Mouse (Mus musculus) embryonic facial prominence, embryonic 15.5 days (tissue): ENCODE results near the gene Zfp503. TPM values are rescaled to one million over a fixed set of nuclear protein-coding genes. Genes with fewer than 3 reads are reported as not detected.

Experiments
- ATAC-seq: fragments of 200-750 bp; cut with Nextera tagmentation; 2 replicates; pipeline ENCODE4 v1.8.0; 2017; ENCODE audit warnings: low read depth, moderate TSS enrichment; ENCODE audit not compliant: insufficient number of reproducible peaks, low FRiP score, low TSS enrichment
- H3K27ac ChIP-seq: fragments of 300-500 bp; sonication (generic); replicated peaks from 2 replicates; pipeline ENCODE4 v1.5.1; 2015; ENCODE audit warnings: mild to moderate bottlenecking, inconsistent platforms
- H3K27me3 ChIP-seq: fragments of 300-500 bp; sonication (generic); 2 replicates; pipeline ENCODE4 v1.6.1; 2015; ENCODE audit warnings: inconsistent platforms
- H3K36me3 ChIP-seq: fragments of 300-500 bp; sonication (generic); 2 replicates; pipeline ENCODE4 v1.6.1; 2015; ENCODE audit warnings: mild to moderate bottlenecking, inconsistent platforms
- H3K4me1 ChIP-seq: fragments of 300-500 bp; sonication (generic); 2 replicates; pipeline ENCODE4 v1.6.1; 2015; ENCODE audit warnings: inconsistent platforms
- H3K4me2 ChIP-seq: fragments of 300-500 bp; sonication (generic); replicated peaks from 2 replicates; pipeline ENCODE4 v1.6.1; 2015; ENCODE audit warnings: mild to moderate bottlenecking, inconsistent platforms
- H3K4me3 ChIP-seq: fragments of 300-500 bp; sonication (generic); replicated peaks from 2 replicates; pipeline ENCODE4 v1.5.1; 2015; ENCODE audit warnings: mild to moderate bottlenecking, inconsistent platforms
- H3K9ac ChIP-seq: fragments of 300-500 bp; sonication (generic); 2 replicates; pipeline ENCODE4 v1.6.1; 2015; ENCODE audit warnings: inconsistent platforms
- H3K9me3 ChIP-seq: fragments of 300-500 bp; sonication (generic); replicated peaks from 2 replicates; pipeline ENCODE4 v1.6.1; 2016; ENCODE audit warnings: inconsistent platforms
- WGBS: fragments of 180-500 bp; shearing (Covaris S2); methylation state at CpG from one replicate; pipeline ENCODE4 v1.1.7; 2015; 5-methylcytosine and 5-hydroxymethylcytosine counted together
- microRNA-seq: library from miRNA; unstranded; fragments of <30 nt; microRNA quantifications from one replicate; pipeline ENCODE4, GENCODE M21; 2016; ENCODE audit warnings: borderline number of aligned reads
- polyA plus RNA-seq: library from polyadenylated mRNA; unstranded; fragments of >200 nt; fragmentation: Nextera tagmentation; extraction: Ambion mirVana; gene quantifications from 2 replicates; pipeline ENCODE4 v1.2.1, GENCODE M21; 2015

The Zfp503 gene
- polyA plus RNA-seq, 1 experiment from 2014 or later: 27.0 TPM

DNA sequence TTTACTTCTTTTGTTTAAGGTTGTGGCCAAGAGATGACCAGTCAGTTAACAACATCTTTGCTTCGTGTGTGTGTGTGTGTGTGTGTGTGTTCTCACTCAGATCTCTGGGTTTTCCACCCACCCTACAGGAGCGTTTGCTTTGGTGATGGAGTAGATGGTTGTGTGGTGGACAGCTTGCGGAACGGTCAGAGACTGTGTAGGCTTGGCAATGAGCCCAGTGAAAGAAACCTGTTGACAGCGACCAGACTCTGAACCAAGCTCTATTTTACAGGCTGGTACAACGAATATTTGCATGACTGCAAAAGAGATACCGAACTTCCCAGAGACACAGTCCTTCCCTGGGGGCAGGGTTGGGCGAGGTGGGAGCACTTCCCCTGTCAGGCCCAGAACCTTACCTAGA is 30.2 kb downstream of the Zfp503 start:
- Histone ChIP-seq H3K9ac (no peak overlapping the region), H3K4me2 (no peak overlapping the region), H3K27me3 (no peaks in the 10 kb centered on the region), H3K4me3 (no peak overlapping the region), H3K4me1 (no peaks in the 10 kb centered on the region), H3K9me3 (no peaks in the 10 kb centered on the region), H3K36me3 (no peaks in the 10 kb centered on the region), H3K27ac (no peak overlapping the region)
- ATAC-seq: no peak
- WGBS: 65% methylated on average over 8 of the region's 8 CpGs

DNA sequence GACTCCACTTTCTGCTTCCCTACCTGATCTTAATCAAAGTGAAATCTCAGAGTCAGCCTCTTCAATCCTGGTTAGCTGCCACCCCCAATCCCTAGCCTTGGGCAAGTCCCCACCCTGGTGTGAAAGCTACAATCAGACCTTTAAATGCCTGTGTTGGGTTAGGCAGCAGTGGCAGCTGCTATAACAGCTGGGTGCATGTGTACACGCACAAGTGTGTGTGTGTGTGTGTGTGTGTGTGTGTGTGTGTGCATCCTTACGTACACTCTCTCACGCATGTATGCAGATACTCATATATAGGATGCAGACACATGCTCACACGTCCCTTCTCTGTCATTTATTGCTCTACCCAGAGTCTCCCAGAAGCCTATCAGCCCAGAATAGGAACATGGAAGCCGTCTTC is 30.8 kb downstream of the Zfp503 start:
- H3K4me3 ChIP-seq: no peak overlapping the region
- no peak overlapping the region for H3K4me2 ChIP-seq
- H3K9me3 ChIP-seq: no peaks in the 10 kb centered on the region
- no peaks in the 10 kb centered on the region for H3K36me3 ChIP-seq
- whole genome bisulfite sequencing: 78% methylated on average over 5 of the region's 5 CpGs
- no peak overlapping the region for H3K27ac ChIP-seq
- no peaks in the 10 kb centered on the region for H3K27me3 ChIP-seq
- H3K9ac ChIP-seq: no peak overlapping the region
- ATAC-seq: no peak
- H3K4me1 ChIP-seq: no peaks in the 10 kb centered on the region

GRCm38 (mm10) chr14:21952541-21952940 is 36.9 kb downstream of the Zfp503 start:
- WGBS: 78% methylated on average over 7 of the region's 7 CpGs
- H3K4me2 ChIP-seq: no peak overlapping the region
- H3K27me3 ChIP-seq: no peaks in the 10 kb centered on the region
- no peak overlapping the region for H3K4me3 ChIP-seq
- no peaks in the 10 kb centered on the region for H3K9me3 ChIP-seq
- no peak overlapping the region for H3K9ac ChIP-seq
- H3K36me3 ChIP-seq: no peaks in the 10 kb centered on the region
- no peak for ATAC-seq
- no peaks in the 10 kb centered on the region for H3K4me1 ChIP-seq
- no peak overlapping the region for H3K27ac ChIP-seq

DNA sequence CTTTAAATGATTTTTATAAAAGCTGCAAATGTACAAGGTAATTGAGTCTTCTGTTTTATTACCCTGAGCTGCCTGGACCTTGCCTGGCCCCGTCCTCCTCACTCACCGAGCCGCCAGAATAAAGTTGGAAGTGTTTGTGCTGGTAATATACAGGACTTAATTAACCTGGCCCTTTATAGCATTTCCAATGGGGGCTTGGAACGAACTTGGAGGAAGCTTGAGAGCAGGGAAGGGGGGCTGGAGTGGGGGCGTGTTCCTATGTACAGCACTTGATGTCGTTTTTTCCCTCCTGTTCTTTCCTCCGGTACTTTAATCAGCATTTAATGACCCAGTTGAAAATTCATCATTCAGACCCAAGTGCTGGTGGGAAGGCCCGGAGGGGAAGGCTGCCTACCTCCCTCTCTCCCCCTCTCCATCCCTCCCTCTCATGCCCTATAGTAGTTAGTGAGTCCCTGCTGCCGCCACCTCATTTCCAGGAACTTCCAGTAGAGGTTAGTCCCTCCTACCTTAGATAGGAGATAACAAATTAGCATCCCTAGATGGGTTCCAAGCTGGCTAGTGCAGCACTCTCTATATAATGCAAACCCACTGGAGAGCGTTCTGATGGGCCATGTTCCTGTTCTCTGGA is 37.4 kb downstream of the Zfp503 start:
- no peaks in the 10 kb centered on the region for H3K27me3 ChIP-seq
- ATAC-seq: no peak
- H3K4me2 ChIP-seq: no peak overlapping the region
- no peaks in the 10 kb centered on the region for H3K4me1 ChIP-seq
- 82% methylated on average over 10 of the region's 10 CpGs for WGBS
- H3K27ac ChIP-seq: no peak overlapping the region
- no peaks in the 10 kb centered on the region for H3K9me3 ChIP-seq
- no peaks in the 10 kb centered on the region for H3K36me3 ChIP-seq
- no peak overlapping the region for H3K4me3 ChIP-seq
- H3K9ac ChIP-seq: no peak overlapping the region

GRCm38 (mm10) chr14:21944946-21945345 is 44.5 kb downstream of the Zfp503 start:
- Histone ChIP-seq H3K27ac (no peak overlapping the region), H3K4me3 (no peak overlapping the region), H3K4me1 (no peaks in the 10 kb centered on the region), H3K27me3 (no peaks in the 10 kb centered on the region), H3K36me3 (no peaks in the 10 kb centered on the region), H3K9me3 (no peaks in the 10 kb centered on the region), H3K4me2 (no peak overlapping the region), H3K9ac (no peak overlapping the region)
- ATAC-seq: no peak
- WGBS: 80% methylated on average over 9 of the region's 9 CpGs

DNA sequence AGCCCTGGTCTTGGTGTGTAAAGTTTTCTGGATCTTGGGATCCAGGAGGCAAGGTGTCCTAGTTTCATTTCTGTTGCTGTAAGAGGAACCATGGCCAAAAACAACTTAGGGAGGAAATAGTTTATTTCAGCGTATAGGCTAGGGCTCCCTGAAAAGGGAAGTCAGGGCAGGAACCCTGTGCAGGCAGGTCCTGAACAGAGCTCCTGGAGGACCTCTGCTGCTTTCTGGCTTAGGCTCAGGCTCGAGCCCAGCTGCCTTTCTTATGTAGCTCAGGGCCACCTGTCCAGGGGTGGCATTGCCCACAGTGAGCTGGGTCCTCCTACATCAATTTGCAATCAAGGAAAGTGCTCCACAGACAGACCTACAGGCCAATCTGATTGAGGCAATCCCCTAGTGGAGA is 47.8 kb downstream of the Zfp503 start:
- Histone ChIP-seq H3K4me3 (no peak overlapping the region), H3K4me2 (no peak overlapping the region), H3K9ac (no peak overlapping the region), H3K27me3 (no peaks in the 10 kb centered on the region), H3K27ac (no peak overlapping the region), H3K36me3 (no peaks in the 10 kb centered on the region), H3K9me3 (no peaks in the 10 kb centered on the region), H3K4me1 (no peaks in the 10 kb centered on the region)
- ATAC-seq: no peak
- 55% methylated on average over 2 of the region's 2 CpGs for WGBS

DNA sequence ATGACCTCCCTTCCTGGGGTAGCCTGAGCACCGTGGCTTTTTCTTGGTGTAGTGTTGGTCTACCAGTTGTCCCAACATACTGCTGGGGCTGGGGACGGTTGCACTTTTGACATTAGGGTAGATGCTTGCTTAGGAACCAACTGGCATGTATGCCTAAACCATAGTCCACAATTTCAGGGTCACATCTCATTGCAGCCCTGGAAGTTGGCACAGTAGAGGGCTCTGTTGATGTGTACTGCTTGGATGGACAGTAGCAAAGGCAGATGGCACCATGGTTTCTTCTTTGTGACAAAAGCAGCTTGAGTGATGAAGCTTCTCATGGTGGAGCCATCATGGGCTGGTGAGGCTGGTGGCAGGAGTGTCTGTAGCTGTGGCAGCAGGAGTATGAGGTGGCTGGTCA is 52.3 kb downstream of the Zfp503 start:
- Histone ChIP-seq H3K27me3 (no peaks in the 10 kb centered on the region), H3K4me1 (no peaks in the 10 kb centered on the region), H3K9ac (no peak overlapping the region), H3K36me3 (no peaks in the 10 kb centered on the region), H3K4me2 (no peak overlapping the region), H3K4me3 (no peak overlapping the region), H3K27ac (no peak overlapping the region), H3K9me3 (no peaks in the 10 kb centered on the region)
- WGBS: 86% methylated on average over 2 of the region's 2 CpGs
- no peak for ATAC-seq

- H3K27me3 ChIP-seq: no peaks in the 10 kb centered on the region
- no peak overlapping the region for H3K4me2 ChIP-seq
- 75% methylated on average over 6 of the region's 6 CpGs for WGBS
- H3K9ac ChIP-seq: no peak overlapping the region
- H3K9me3 ChIP-seq: no peaks in the 10 kb centered on the region
- H3K4me1 ChIP-seq: no peaks in the 10 kb centered on the region
- H3K27ac ChIP-seq: no peak overlapping the region
- no peaks in the 10 kb centered on the region for H3K36me3 ChIP-seq
- no peak for ATAC-seq
- H3K4me3 ChIP-seq: no peak overlapping the region
Measured at GRCm38 (mm10) chr14:21936102-21936630, 53.2 kb downstream of the Zfp503 start.

Small RNA genes lying within 50 kb of the gene (microRNA-seq; reads per million reads assigned to microRNA genes)
- gene Gm27532: not detected

Other genes with a start within 250 kb of the Zfp503 start
- 11.5 and 11.8 TPM in 2 replicates for gene Samd8, start 239.1 kb downstream of the Zfp503 start, polyA plus RNA-seq
- gene Dusp13, start 238.4 kb downstream of the Zfp503 start, polyA plus RNA-seq: 0.49 and 1.3 TPM in 2 replicates
- 221 and 226 TPM in 2 replicates for gene Vdac2, start 164.4 kb downstream of the Zfp503 start, polyA plus RNA-seq
- 20.4 and 20.7 TPM in 2 replicates for gene Comtd1, start 140.6 kb downstream of the Zfp503 start, polyA plus RNA-seq
- gene Lrmda, start 30.1 kb upstream of the Zfp503 start, polyA plus RNA-seq: 0.39 and 0.64 TPM in 2 replicates